Mouse (Mus musculus) T-helper 2 cell (primary cell): Measurements from ENCODE around the gene Plekhg3.

ENCODE experiments used
- in situ Hi-C: fragments of 300-600 bp; cut with MboI, MseI; formaldehyde crosslinking; loops from one replicate; pipeline ENCODE4 v1.15.1; 2025; ENCODE audit warnings: high pct_unique_total_duplicates

The Plekhg3 gene

GRCm38 (mm10) chr12:76530580-76531139 is at the start of gene Plekhg3:
Gene Plekhg3 (plus strand): TSS chr12:76530891.
- in situ Hi-C loops: no loop called here

GRCm38 (mm10) chr12:76482446-76482845 is 48.2 kb upstream of the Plekhg3 start:
- in situ Hi-C loops: no loop called here

GRCm38 (mm10) chr12:76482948-76483347 is 47.7 kb upstream of the Plekhg3 start:
- in situ Hi-C loops: no loop called here

GRCm38 (mm10) chr12:76484881-76485280 is 45.8 kb upstream of the Plekhg3 start:
- in situ Hi-C loops: no loop called here

GRCm38 (mm10) chr12:76485381-76485780 is 45.3 kb upstream of the Plekhg3 start:
- in situ Hi-C loops: no loop called here

GRCm38 (mm10) chr12:76486943-76487342 is 43.7 kb upstream of the Plekhg3 start:
- in situ Hi-C loops: no loop called here

- in situ Hi-C loops: no loop called here
Observed at GRCm38 (mm10) chr12:76490798-76491197, 39.9 kb upstream of the Plekhg3 start.

GRCm38 (mm10) chr12:76493462-76493861 is 37.2 kb upstream of the Plekhg3 start:
- in situ Hi-C loops: no loop called here

GRCm38 (mm10) chr12:76495381-76495780 is 35.3 kb upstream of the Plekhg3 start:
- in situ Hi-C loops: no loop called here

GRCm38 (mm10) chr12:76496324-76496723 is 34.4 kb upstream of the Plekhg3 start:
- in situ Hi-C loops: no loop called here

GRCm38 (mm10) chr12:76499276-76499675 is 31.4 kb upstream of the Plekhg3 start:
- in situ Hi-C loops: no loop called here

- in situ Hi-C loops: no loop called here
Observed at GRCm38 (mm10) chr12:76500055-76500454, 30.6 kb upstream of the Plekhg3 start.

GRCm38 (mm10) chr12:76500896-76501295 is 29.8 kb upstream of the Plekhg3 start:
- in situ Hi-C loops: no loop called here

GRCm38 (mm10) chr12:76502981-76503380 is 27.7 kb upstream of the Plekhg3 start:
- in situ Hi-C loops: no loop called here

GRCm38 (mm10) chr12:76506522-76506921 is 24.2 kb upstream of the Plekhg3 start:
- in situ Hi-C loops: no loop called here

- in situ Hi-C loops: no loop called here
Observed at GRCm38 (mm10) chr12:76507791-76508190, 22.9 kb upstream of the Plekhg3 start.

- in situ Hi-C loops: no loop called here
Observed at GRCm38 (mm10) chr12:76508909-76509440, 21.7 kb upstream of the Plekhg3 start.

- in situ Hi-C loops: no loop called here
Observed at GRCm38 (mm10) chr12:76512731-76513130, 18.0 kb upstream of the Plekhg3 start.

GRCm38 (mm10) chr12:76514842-76515241 is 15.8 kb upstream of the Plekhg3 start:
- in situ Hi-C loops: no loop called here

GRCm38 (mm10) chr12:76518000-76518399 is 12.7 kb upstream of the Plekhg3 start:
- in situ Hi-C loops: no loop called here

- in situ Hi-C loops: no loop called here
Observed at GRCm38 (mm10) chr12:76518909-76519842, 11.5 kb upstream of the Plekhg3 start.

- in situ Hi-C loops: no loop called here
Observed at GRCm38 (mm10) chr12:76523654-76524053, 7.0 kb upstream of the Plekhg3 start.

- in situ Hi-C loops: no loop called here
Observed at GRCm38 (mm10) chr12:76524915-76525314, 5.8 kb upstream of the Plekhg3 start.
